Mouse (Mus musculus): ENCODE data around the gene Spats2l. TPM values are rescaled to one million over a fixed set of nuclear protein-coding genes. Genes with fewer than 3 reads are reported as not detected.

Spats2l gene
- total RNA-seq (2017), result 0.25 and 5.2 TPM in 2 replicates

- no peak for ATAC-seq (ENCODE audit: extremely low read depth, insufficient number of reproducible peaks, low FRiP score, poor library complexity, severe bottlenecking)
These were observed at the start of gene Spats2l for GRCm38 (mm10) chr1:57774001-57774667. TSS of gene Spats2l (plus strand) at chr1:57774162.

DNA sequence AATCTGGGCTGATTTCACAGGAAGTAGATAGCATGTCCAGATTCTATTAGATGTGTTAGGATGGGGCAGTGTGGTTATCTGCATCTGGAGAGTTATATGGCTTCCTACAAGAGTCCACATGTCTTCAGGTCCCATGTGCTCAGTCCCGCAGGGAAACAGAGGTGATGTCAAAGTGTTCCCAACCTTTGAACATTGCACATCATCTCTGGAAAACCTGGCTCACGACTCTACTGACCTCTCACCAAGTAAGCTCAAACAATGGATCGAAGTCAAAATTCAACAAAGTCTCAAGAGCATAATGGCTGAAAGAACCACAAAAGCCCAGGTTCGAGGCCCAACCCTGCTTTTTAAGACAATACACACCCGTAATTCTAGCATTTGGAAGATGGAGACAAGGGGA, 48.7 kb upstream of the Spats2l start:
- no peak for ATAC-seq (ENCODE audit: extremely low read depth, insufficient number of reproducible peaks, low FRiP score, poor library complexity, severe bottlenecking)

GRCm38 (mm10) chr1:57735877-57736276, 38.1 kb upstream of the Spats2l start:
- ATAC-seq (ENCODE audit: extremely low read depth, insufficient number of reproducible peaks, low FRiP score, poor library complexity, severe bottlenecking), result no peak

- no peak for ATAC-seq (ENCODE audit: extremely low read depth, insufficient number of reproducible peaks, low FRiP score, poor library complexity, severe bottlenecking)
These were observed 32.2 kb upstream of the Spats2l start for GRCm38 (mm10) chr1:57741740-57742139.

DNA sequence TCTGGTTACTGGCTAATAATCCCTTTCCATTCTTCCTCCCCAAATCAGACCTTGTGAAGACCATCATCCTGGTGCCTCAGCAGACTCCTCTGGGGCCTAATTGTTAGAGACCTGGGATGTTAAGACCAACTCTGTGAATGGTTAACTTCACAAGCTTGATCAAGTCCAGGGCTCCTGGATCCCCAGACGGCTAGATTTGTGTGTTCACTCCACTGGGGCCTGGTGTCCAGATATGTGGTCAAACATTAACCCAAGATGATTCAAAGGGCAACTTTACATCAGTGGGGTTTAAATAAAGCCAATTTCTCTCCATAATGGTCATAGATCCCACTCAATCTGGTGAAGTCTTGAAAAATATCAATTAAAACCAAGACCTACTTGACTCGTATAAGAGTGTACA, 31.7 kb upstream of the Spats2l start:
- ATAC-seq (ENCODE audit: extremely low read depth, insufficient number of reproducible peaks, low FRiP score, poor library complexity, severe bottlenecking), result no peak

GRCm38 (mm10) chr1:57751781-57752180, 22.2 kb upstream of the Spats2l start:
- no peak for ATAC-seq (ENCODE audit: extremely low read depth, insufficient number of reproducible peaks, low FRiP score, poor library complexity, severe bottlenecking)

GRCm38 (mm10) chr1:57766396-57766795, 7.6 kb upstream of the Spats2l start:
- no peak for ATAC-seq (ENCODE audit: extremely low read depth, insufficient number of reproducible peaks, low FRiP score, poor library complexity, severe bottlenecking)

GRCm38 (mm10) chr1:57773326-57773725, 636 bp upstream of the Spats2l start:
- no peak for ATAC-seq (ENCODE audit: extremely low read depth, insufficient number of reproducible peaks, low FRiP score, poor library complexity, severe bottlenecking)

DNA sequence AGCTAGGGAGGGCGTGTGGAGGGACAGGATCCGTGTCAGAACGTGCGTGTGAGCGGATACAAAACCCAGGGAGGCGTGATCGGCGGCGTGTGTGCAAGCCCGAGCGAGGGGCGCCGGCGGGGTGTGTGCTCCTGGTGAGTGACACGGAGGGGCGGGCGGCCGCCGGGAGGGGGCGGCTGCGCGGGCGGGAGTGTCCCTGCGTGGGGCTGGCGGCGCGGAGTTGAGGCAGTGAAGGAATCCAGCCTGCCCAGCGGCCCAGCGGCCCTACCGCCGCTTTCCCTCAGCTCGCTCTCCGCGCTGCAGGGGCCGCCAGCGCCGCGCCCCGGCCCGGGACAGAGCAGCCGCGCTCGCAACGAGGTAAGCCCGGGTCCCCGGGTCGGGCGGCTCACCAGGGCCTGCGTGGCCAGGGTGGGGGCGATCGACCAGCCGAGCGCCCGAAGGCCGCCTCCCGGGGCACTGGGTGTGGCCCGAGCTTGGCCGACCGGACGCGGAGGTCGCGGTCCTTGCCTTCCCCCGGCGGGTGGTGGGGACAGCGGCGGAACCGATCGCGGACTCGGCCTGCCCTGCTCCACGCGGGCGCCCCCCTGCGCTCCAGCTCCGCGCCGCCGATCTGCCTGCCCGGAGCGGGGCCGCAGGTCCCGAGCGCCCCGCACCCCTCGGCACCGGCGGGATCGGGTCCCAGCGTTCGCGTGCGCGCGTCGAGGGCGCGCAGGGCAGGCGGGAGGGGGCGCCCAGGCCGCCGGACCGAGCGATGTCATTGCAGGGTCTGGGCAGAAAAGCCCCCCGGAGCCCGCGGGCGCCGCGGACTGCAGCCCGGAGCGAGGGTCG, 920 bp downstream of the Spats2l start:
- ATAC-seq (ENCODE audit: extremely low read depth, insufficient number of reproducible peaks, low FRiP score, poor library complexity, severe bottlenecking), result no peak

DNA sequence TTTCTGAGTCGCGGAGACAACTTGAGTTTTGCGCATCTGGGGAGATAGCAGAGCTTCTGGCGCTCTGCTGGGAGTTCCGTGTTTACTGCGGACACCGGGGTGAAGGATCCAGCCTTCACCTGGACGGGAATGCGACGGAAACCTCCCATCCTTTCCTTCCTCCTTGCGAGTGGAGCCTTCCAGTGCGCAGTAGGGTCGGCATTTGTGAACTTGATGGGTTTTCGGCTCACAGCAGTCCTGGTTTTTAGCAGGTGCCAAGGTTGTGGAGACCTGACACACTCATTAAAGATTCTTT, 1.5 kb downstream of the Spats2l start:
- ATAC-seq (ENCODE audit: extremely low read depth, insufficient number of reproducible peaks, low FRiP score, poor library complexity, severe bottlenecking), result no peak

DNA sequence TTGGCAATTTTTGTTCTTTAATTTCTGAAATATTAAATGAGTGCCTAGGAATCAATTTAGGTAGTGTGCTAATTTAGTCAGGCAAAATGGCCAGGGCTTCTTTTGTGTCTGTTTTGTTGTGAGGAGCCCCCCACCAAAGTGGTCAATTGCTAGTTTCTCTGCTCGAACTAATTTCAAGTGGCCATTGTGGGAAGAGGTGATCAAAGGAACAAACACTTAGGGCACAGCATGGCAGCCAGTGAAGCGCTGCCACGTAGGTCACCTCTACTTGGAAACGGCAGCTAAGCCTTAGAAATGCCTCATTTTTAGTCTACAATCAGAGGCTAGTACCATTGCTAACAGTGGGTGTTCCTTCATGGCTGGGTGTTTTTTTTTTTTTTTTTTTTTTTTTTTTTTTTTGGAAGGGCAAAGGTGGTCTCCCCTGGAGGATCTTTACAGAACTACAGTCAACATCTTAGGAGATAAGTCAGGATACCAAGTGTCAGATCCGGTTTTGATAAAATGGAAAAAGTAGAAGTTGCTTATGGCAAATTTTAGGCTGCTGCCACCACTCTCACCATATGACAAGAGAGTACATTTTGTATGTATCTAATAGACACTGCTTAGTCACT, 2.8 kb downstream of the Spats2l start:
- ATAC-seq (ENCODE audit: extremely low read depth, insufficient number of reproducible peaks, low FRiP score, poor library complexity, severe bottlenecking), result no peak

DNA sequence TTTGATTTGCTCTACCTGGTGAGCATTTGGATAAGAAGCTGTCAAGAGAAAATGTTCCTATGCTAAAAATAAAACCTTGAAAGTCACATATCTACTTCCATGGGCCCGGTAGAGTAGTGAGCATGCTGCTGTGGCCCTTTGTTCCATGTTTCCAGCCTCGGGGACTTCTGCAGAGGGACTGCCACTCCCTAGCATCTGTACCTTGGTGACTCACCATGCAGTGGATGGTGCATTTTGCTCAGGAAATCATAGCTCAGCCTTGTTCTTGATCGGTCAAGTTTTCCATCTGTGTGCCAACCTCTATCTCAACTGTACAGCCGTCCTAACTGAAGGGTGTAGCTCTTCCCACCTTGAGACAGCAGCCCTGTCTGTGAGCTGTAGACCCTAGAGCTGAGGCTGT, 10.3 kb downstream of the Spats2l start:
- ATAC-seq (ENCODE audit: extremely low read depth, insufficient number of reproducible peaks, low FRiP score, poor library complexity, severe bottlenecking), result no peak

GRCm38 (mm10) chr1:57789831-57790230, 15.9 kb downstream of the Spats2l start:
- no peak for ATAC-seq (ENCODE audit: extremely low read depth, insufficient number of reproducible peaks, low FRiP score, poor library complexity, severe bottlenecking)

DNA sequence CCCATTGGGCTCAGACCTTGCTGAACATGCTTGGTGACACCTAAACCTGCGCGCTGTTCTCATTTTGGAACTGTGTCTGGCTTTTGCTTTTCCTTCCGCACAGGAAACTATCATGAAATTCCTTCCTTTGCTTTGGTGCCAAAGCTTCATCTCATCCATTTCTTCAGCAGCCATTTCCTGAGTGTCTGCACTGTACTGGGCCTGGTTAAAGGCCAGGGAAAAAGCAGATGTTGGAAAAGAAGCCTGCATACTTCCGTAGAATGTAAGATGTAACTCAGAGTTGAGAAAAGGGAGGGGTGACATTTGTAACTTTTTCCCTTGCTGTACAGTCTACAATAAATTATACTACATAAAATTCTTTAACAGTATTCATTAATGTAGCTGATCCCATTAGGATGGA, 18.2 kb downstream of the Spats2l start:
- no peak for ATAC-seq (ENCODE audit: extremely low read depth, insufficient number of reproducible peaks, low FRiP score, poor library complexity, severe bottlenecking)

GRCm38 (mm10) chr1:57795838-57796237, 21.9 kb downstream of the Spats2l start:
- ATAC-seq (ENCODE audit: extremely low read depth, insufficient number of reproducible peaks, low FRiP score, poor library complexity, severe bottlenecking), result no peak

DNA sequence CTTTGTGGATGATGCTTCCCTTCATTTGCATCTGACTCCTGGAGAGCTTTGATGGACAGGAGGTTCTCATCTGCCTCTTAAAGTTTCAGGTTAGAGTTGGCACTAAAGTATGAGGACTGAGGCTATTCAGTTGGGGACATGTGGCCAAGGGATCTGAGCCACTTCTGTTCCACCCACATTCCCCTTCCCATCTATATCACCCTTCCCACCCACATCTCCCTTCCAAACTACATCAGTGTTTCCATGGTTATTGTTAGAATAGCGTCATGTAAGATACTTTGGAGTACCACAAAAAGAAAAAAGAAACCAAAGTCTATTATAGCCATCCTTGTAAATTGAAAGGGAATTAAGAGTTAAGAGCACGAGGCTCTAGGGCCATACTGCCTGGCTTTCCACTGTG, 25.4 kb downstream of the Spats2l start:
- ATAC-seq (ENCODE audit: extremely low read depth, insufficient number of reproducible peaks, low FRiP score, poor library complexity, severe bottlenecking), result no peak

DNA sequence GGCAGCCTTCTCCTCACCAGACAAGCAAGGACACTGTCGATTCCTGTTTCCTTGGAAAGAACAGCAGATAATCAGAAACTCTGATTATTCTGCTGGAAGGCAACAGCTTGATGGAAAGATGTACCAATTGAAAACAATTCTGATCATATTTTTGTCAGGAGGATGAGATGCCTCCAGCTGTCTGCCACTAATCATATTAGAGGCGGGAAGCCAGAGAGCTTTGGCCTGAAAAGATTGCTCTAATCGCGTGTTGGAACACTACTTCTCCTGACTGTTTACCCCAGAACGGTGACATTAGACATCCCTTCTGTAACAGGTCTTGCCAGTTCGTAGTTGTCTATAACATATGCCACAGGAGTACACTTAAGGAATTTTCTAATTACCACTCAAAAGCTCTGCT, 26.9 kb downstream of the Spats2l start:
- ATAC-seq (ENCODE audit: extremely low read depth, insufficient number of reproducible peaks, low FRiP score, poor library complexity, severe bottlenecking), result no peak

DNA sequence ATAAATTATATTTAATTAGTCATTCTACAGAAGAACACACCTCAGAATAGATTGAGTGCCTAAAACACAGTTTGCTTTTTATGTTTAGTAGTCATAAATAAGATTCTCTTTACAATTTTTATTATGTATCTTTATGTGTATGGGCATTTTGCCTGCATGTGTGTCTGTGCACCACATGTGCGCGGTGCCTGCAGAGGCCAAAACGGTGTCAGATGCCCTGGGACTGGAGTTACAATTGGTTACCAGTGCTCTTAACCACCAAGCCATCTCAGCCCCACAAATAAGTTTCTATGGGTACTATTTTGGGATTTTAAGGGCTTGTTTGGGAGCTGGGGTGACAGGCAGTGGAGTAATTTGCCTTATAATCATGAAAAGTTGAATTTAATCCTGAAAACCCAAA, 32.2 kb downstream of the Spats2l start:
- ATAC-seq (ENCODE audit: extremely low read depth, insufficient number of reproducible peaks, low FRiP score, poor library complexity, severe bottlenecking), result no peak

DNA sequence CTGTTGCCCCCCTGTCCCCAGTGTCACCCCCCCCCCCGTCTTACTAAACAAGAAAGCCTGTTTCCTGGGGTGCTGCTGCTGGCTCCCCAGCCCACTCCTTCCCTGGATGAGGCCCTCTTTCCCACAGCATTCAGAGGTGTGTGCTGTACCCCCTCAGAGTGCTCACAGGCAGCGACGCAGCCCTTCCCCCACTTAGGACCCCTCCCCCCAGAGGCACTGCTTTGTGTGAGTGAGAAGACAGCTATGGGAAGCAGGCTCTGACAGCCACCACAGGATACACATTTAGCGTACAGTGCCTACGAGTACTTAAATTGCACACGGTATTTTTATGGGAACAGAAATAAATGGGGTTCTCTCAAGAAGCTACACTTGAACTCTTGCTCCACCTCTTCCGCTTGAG, 33.9 kb downstream of the Spats2l start:
- no peak for ATAC-seq (ENCODE audit: extremely low read depth, insufficient number of reproducible peaks, low FRiP score, poor library complexity, severe bottlenecking)

DNA sequence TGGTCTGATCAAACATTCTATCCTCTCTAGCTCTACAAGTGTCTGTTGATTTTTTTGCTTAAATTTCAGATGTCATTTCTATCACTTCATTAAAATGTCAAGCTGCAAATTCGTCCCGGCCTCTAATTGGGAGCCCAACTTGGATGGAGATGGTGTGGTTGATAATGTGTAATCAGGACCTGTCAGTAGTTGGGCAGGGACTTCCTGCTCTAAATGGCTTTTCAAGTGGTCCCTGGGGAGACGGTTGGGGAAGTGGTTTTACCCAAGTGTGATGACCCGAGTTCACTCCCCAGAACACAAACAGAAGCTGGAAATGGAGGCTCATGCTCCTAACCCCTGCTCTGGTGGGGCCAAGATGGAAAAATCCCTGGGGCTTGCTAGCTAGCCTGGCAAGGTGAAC, 36.3 kb downstream of the Spats2l start:
- no peak for ATAC-seq (ENCODE audit: extremely low read depth, insufficient number of reproducible peaks, low FRiP score, poor library complexity, severe bottlenecking)

All from neutrophil, adult 5-6 weeks (primary cell).